Mouse (Mus musculus): ENCODE results near the gene Edc3.

- TF ChIP-seq POLR2A (IDR thresholded peaks at IDR 0.05; ENCODE audit: insufficient read depth, low read depth, low read length) (no peak), CTCF (IDR thresholded peaks at IDR 0.05) (no peak), EP300 (IDR thresholded peaks at IDR 0.05; ENCODE audit: insufficient read depth, low read depth, low read length) (no peak)
Measured at GRCm38 (mm10) chr9:57747067-57747466, 38.7 kb downstream of the Edc3 start.
